Mouse (Mus musculus) neural tube, embryonic 15.5 days (tissue): ENCODE results near the gene Atf7. TPM values are rescaled to one million over a fixed set of nuclear protein-coding genes. Genes with fewer than 3 reads are reported as not detected.

Source experiments
- ATAC-seq: fragments of 200-750 bp; cut with Nextera tagmentation; 2 replicates; pipeline ENCODE4 v1.8.0; 2017; ENCODE audit warnings: mild to moderate bottlenecking, moderate TSS enrichment, moderate library complexity; ENCODE audit not compliant: low FRiP score
- H3K27ac ChIP-seq: fragments of 300-500 bp; sonication (generic); replicated peaks from 2 replicates; pipeline ENCODE4 v1.5.1; 2015; ENCODE audit warnings: mild to moderate bottlenecking, inconsistent platforms
- H3K27me3 ChIP-seq: fragments of 300-500 bp; sonication (generic); replicated peaks from 2 replicates; pipeline ENCODE4 v1.6.1; 2015; ENCODE audit warnings: inconsistent platforms
- H3K36me3 ChIP-seq: fragments of 300-500 bp; sonication (generic); 2 replicates; pipeline ENCODE4 v1.6.1; 2015; ENCODE audit warnings: inconsistent platforms
- H3K4me1 ChIP-seq: fragments of 300-500 bp; sonication (generic); 2 replicates; pipeline ENCODE4 v1.6.1; 2015; ENCODE audit warnings: inconsistent platforms
- H3K4me2 ChIP-seq: fragments of 300-500 bp; sonication (generic); 2 replicates; pipeline ENCODE4 v1.6.1; 2015; ENCODE audit warnings: inconsistent platforms, mild to moderate bottlenecking, moderate library complexity
- H3K4me3 ChIP-seq: fragments of 300-500 bp; sonication (generic); replicated peaks from 2 replicates; pipeline ENCODE4 v1.5.1; 2015; ENCODE audit warnings: mild to moderate bottlenecking, inconsistent platforms
- H3K9ac ChIP-seq: fragments of 300-500 bp; sonication (generic); replicated peaks from 2 replicates; pipeline ENCODE4 v1.6.1; 2015; ENCODE audit warnings: mild to moderate bottlenecking, inconsistent platforms
- H3K9me3 ChIP-seq: fragments of 300-500 bp; sonication (generic); replicated peaks from 2 replicates; pipeline ENCODE4 v1.6.1; 2016; ENCODE audit warnings: inconsistent platforms
- WGBS: fragments of 180-500 bp; shearing (Covaris S2); methylation state at CpG from one replicate; pipeline ENCODE4 v1.1.7; 2015; ENCODE audit warnings: mixed read lengths; 5-methylcytosine and 5-hydroxymethylcytosine counted together
- polyA plus RNA-seq: library from polyadenylated mRNA; unstranded; fragments of >200 nt; fragmentation: Nextera tagmentation; extraction: Ambion mirVana; gene quantifications from 2 replicates; pipeline ENCODE4 v1.2.1, GENCODE M21; 2015

The Atf7 gene
- polyA plus RNA-seq, 1 experiment from 2014 or later, result 16.6 TPM

DNA sequence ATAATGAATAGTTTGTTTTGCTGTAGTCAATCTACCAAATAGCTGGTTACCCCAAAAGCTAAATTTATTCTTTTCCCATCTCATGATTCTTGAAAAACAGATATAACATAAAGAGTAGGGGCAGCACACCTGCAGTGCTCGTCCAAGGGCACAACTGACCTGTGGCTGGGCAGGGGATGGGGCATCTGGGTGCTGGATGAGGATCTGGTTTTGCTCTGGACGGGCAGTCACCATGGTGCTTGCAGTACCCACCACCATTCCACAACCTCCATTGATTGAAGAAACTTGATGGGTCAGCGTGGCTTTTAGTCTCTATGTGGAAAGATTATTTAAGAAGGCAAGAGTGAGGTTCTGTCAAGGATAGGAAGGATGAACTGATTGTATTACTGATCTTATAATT, 79.0 kb downstream of the Atf7 start:
- 84% methylated on average over 3 of the region's 3 CpGs for WGBS
- ATAC-seq, result no peak
- Histone ChIP-seq H3K27ac (no peak overlapping the region; the same call in 1 of the 2 replicates), H3K9ac (no peak overlapping the region), H3K27me3 (no peaks in the 10 kb centered on the region), H3K4me3 (no peak overlapping the region), H3K4me2 (no peak overlapping the region), H3K36me3 (peaks cover 44% of the 10 kb centered on the region), H3K4me1 (peaks cover 6% of the 10 kb centered on the region; the same call in 1 of the 2 replicates), H3K9me3 (no peaks in the 10 kb centered on the region)

GRCm38 (mm10) chr15:102544801-102545200, 80.5 kb downstream of the Atf7 start:
- Histone ChIP-seq H3K9me3 (no peaks in the 10 kb centered on the region), H3K36me3 (peaks cover 52% of the 10 kb centered on the region), H3K27ac (no peak overlapping the region), H3K4me1 (peaks cover 6% of the 10 kb centered on the region; the same call in 1 of the 2 replicates), H3K9ac (no peak overlapping the region), H3K4me3 (no peak overlapping the region), H3K4me2 (no peak overlapping the region), H3K27me3 (no peaks in the 10 kb centered on the region)
- no peak for ATAC-seq
- WGBS, result 92% methylated on average over 4 of the region's 4 CpGs

GRCm38 (mm10) chr15:102533926-102534325, 91.3 kb downstream of the Atf7 start:
- no peak for ATAC-seq
- Histone ChIP-seq H3K4me2 (no peak overlapping the region), H3K9ac (no peak overlapping the region), H3K4me1 (no peaks in the 10 kb centered on the region), H3K27me3 (no peaks in the 10 kb centered on the region), H3K9me3 (no peaks in the 10 kb centered on the region), H3K27ac (no peak overlapping the region), H3K36me3 (peaks cover 68% of the 10 kb centered on the region), H3K4me3 (no peak overlapping the region)
- 94% methylated on average over 7 of the region's 7 CpGs for WGBS

GRCm38 (mm10) chr15:102532106-102532900, 93.0 kb downstream of the Atf7 start:
- peaks cover 77% of the 10 kb centered on the region for H3K36me3 ChIP-seq
- 88% methylated on average over 3 of the region's 3 CpGs for WGBS
- H3K27me3 ChIP-seq, result no peaks in the 10 kb centered on the region
- no peak overlapping the region for H3K4me3 ChIP-seq
- H3K9ac ChIP-seq, result no peak overlapping the region
- no peak for ATAC-seq
- H3K9me3 ChIP-seq, result no peaks in the 10 kb centered on the region
- no peaks in the 10 kb centered on the region for H3K4me1 ChIP-seq
- H3K27ac ChIP-seq, result no peak overlapping the region
- H3K4me2 ChIP-seq, result no peak overlapping the region

GRCm38 (mm10) chr15:102531586-102531985, 93.7 kb downstream of the Atf7 start:
- H3K36me3 ChIP-seq, result peaks cover 73% of the 10 kb centered on the region

DNA sequence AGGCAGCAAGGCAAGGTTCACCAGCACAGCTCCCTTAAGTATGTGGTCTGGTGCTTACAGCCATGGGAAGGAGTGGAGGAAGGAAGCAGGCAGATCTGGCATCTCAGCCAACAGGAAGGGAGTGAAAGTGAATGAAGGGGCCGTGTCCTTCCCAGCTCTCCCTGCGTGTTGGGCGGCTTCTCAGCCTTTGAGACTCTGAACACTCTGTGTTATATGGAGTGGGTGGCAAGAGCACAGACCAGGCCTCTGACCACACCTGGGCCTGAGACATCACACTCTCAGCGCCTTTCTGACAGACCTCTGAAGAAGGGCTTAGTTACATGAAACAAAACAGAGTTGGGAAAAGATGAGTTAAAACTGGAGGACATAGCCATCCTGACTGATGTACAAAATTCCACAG, 94.7 kb downstream of the Atf7 start:
- Histone ChIP-seq H3K4me3 (no peak overlapping the region), H3K9ac (no peak overlapping the region), H3K27ac (no peak overlapping the region), H3K36me3 (peaks cover 63% of the 10 kb centered on the region), H3K4me1 (no peaks in the 10 kb centered on the region), H3K4me2 (no peak overlapping the region), H3K27me3 (no peaks in the 10 kb centered on the region), H3K9me3 (no peaks in the 10 kb centered on the region)
- ATAC-seq, result no peak
- 91% methylated on average over 4 of the region's 4 CpGs for WGBS

More at GRCm38 (mm10) chr15:102531586-102531985, 93.7 kb downstream of the Atf7 start:
- no peak for ATAC-seq
- H3K4me2 ChIP-seq, result no peak overlapping the region
- no peaks in the 10 kb centered on the region for H3K9me3 ChIP-seq
- no peaks in the 10 kb centered on the region for H3K4me1 ChIP-seq
- no peaks in the 10 kb centered on the region for H3K27me3 ChIP-seq
- no peak overlapping the region for H3K9ac ChIP-seq
- H3K4me3 ChIP-seq, result no peak overlapping the region
- 84% methylated on average over 4 of the region's 4 CpGs for whole genome bisulfite sequencing
- H3K27ac ChIP-seq, result no peak overlapping the region

- WGBS, result 95% methylated on average over 1 of the region's 1 CpGs
- Histone ChIP-seq H3K4me3 (no peak overlapping the region), H3K4me1 (peaks cover 20% of the 10 kb centered on the region), H3K27ac (no peak overlapping the region), H3K4me2 (no peak overlapping the region), H3K36me3 (peaks cover 59% of the 10 kb centered on the region), H3K9me3 (no peaks in the 10 kb centered on the region), H3K27me3 (no peaks in the 10 kb centered on the region), H3K9ac (no peak overlapping the region)
- no peak for ATAC-seq
These were observed 96.9 kb downstream of the Atf7 start for GRCm38 (mm10) chr15:102528396-102528795.

GRCm38 (mm10) chr15:102527936-102528335, 97.3 kb downstream of the Atf7 start:
- 79% methylated on average over 3 of the region's 3 CpGs for WGBS
- Histone ChIP-seq H3K27me3 (no peaks in the 10 kb centered on the region), H3K4me1 (peaks cover 20% of the 10 kb centered on the region), H3K9ac (no peak overlapping the region), H3K4me2 (no peak overlapping the region), H3K4me3 (no peak overlapping the region), H3K9me3 (no peaks in the 10 kb centered on the region), H3K36me3 (peaks cover 55% of the 10 kb centered on the region), H3K27ac (no peak overlapping the region)
- ATAC-seq, result no peak

DNA sequence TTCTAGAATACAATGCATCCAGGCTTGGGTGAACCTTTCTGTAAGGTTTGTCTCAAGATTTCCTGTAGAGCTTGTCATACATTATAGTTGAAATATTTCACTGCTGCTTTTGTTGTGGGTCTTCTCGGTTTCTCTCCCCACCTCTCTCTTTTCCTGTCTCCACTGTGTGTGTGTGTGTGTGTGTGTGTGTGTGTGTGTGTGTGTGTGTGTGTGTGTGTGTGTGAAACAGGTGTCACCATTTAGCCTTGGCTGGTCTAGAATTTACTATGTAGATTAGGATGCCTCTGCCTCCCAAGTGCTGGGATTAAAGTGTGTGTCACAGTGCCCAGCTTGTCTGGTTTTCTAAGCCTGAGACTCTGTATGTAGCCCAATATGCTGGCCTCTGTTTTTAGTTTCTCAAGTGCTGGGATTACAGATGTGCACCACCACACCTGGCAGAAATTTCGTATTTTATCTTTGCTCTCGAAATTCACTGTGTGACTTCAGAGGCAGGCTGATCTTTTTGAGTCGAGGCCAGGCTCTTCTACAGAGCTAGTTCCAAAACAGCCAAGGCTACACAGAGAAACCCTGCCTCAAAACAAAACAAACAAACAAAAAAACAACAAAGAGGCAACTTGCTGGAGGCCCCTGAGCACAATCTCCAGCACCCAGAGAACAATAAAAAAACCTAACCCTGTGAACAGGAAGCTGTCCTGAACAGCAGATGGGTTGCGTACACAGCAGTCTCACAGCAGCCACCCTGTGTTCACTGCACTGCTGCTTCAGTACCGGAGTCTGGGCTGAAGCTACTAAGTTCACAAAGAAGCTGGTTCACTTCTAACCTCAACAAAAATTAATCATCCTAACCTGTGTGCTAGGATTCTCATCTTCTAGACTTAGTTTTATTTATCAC, 98.9 kb downstream of the Atf7 start:
- H3K9me3 ChIP-seq, result no peaks in the 10 kb centered on the region
- WGBS, result 86% methylated on average over 6 of the region's 6 CpGs
- H3K4me3 ChIP-seq, result no peak overlapping the region
- H3K36me3 ChIP-seq, result peaks cover 56% of the 10 kb centered on the region
- no peaks in the 10 kb centered on the region for H3K27me3 ChIP-seq
- H3K4me1 ChIP-seq, result peaks cover 20% of the 10 kb centered on the region
- no peak overlapping the region for H3K9ac ChIP-seq
- no peak overlapping the region for H3K27ac ChIP-seq
- ATAC-seq, result no peak
- H3K4me2 ChIP-seq, result no peak overlapping the region

- peaks cover 49% of the 10 kb centered on the region for H3K36me3 ChIP-seq
- no peak within 1 kb of the TSS for H3K4me3 ChIP-seq
- peaks cover 28% of the 10 kb centered on the region for H3K4me1 ChIP-seq
- peak within 1 kb of the TSS; percentile 78 for H3K27ac ChIP-seq
- H3K27me3 ChIP-seq, result no peaks in the 10 kb centered on the region
- H3K4me2 ChIP-seq, result peak within 1 kb of the TSS; percentile 20
- WGBS, result 7% methylated on average over 3 of the region's 3 CpGs
- ATAC-seq, result peak; percentile 39
- peak within 1 kb of the TSS; percentile 4 for H3K9ac ChIP-seq
- H3K9me3 ChIP-seq, result no peaks in the 10 kb centered on the region
These were observed 100.3 kb downstream of the Atf7 start, which contains the start of gene Npff for GRCm38 (mm10) chr15:102524892-102525485. Gene Npff (minus strand): TSS chr15:102524942.

DNA sequence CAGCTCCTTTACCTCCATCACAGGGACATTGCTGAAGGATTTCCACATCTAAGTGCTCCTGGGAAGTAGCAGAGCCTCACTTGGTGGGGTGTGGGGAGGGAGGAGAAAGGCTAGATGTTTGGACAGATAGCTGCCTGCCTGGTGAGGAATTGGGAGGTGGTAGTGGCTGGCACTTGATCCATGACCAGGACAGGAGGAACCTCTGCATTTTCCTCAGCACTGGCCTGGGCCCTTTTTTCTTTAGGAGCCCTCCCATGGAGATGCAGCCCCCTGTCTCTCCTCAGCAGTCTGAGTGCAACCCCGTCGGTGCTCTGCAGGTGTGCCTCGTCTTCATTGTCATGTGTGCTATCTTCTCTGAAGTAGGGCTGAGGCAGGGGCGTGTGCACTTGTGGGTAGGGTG, 103.8 kb downstream of the Atf7 start:
- Histone ChIP-seq H3K9ac (no peak overlapping the region), H3K27ac (no peak overlapping the region), H3K4me3 (no peak overlapping the region), H3K4me2 (no peak overlapping the region), H3K27me3 (no peaks in the 10 kb centered on the region), H3K4me1 (peaks cover 40% of the 10 kb centered on the region), H3K9me3 (no peaks in the 10 kb centered on the region), H3K36me3 (peaks cover 23% of the 10 kb centered on the region)
- ATAC-seq, result no peak
- WGBS, result 88% methylated on average over 4 of the region's 4 CpGs
